Mouse (Mus musculus) ES-E14 (cell line): ENCODE data around the gene Defb29.

Experiments used
- CHD2 ChIP-seq: IDR thresholded peaks from 2 replicates; pipeline ENCODE4 v1.6.1; 2014; ENCODE audit warnings: mild to moderate bottlenecking, low read depth, low read length, inconsistent platforms
- HCFC1 ChIP-seq: IDR thresholded peaks from 2 replicates; pipeline ENCODE4 v1.6.1; 2012; ENCODE audit warnings: low read length, inconsistent platforms, borderline replicate concordance; ENCODE audit not compliant: insufficient read depth
- MAFK ChIP-seq: IDR thresholded peaks from 2 replicates; pipeline ENCODE4 v1.6.1; 2014; ENCODE audit warnings: mild to moderate bottlenecking, low read depth, low read length, inconsistent platforms; ENCODE audit not compliant: insufficient read depth
- ZC3H11A ChIP-seq: IDR thresholded peaks from 2 replicates; pipeline ENCODE4 v1.6.1; 2012; ENCODE audit warnings: low read depth, mild to moderate bottlenecking, inconsistent platforms, low read length, borderline replicate concordance

DNA sequence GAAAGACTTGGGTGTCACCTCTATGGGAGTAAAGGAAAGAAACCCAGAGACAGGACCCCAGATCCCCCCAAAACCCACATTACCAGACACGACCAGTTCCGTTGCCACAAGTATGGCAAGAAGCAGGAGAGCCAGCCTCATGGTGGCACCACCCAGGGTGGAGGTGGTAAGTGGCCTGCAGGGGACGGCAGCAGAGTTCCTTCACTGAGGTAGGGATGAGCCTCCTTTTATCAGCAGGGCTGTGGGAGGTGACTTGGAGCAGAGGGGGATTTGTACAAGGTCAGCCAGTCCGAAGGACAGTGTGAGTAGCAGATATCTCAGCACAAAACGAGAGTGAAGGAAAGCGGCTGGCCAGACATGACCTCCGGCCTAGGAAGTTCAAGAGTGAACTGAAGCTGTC is 40.2 kb upstream of the Defb29 start, which contains the start of gene Defb19:
- TF ChIP-seq ZC3H11A = no peak
- no peak for TF ChIP-seq CHD2
- no peak for TF ChIP-seq HCFC1
- TF ChIP-seq MAFK = no peak
